Mouse (Mus musculus) limb, embryonic 12.5 days (tissue): Measurements from ENCODE around the gene Tram1l1. TPM values are rescaled to one million over a fixed set of nuclear protein-coding genes. Genes with fewer than 3 reads are reported as not detected.
"Not testable (repeated sequence)": the region's sequence is repeated elsewhere in the genome, so short reads cannot be mapped to it uniquely, and the experiment has no call there.

Source experiments
- ATAC-seq: fragments of 200-750 bp; cut with Nextera tagmentation; 2 replicates; pipeline ENCODE4 v1.8.0; 2017; ENCODE audit warnings: low read depth, moderate TSS enrichment; ENCODE audit not compliant: insufficient number of reproducible peaks, insufficient read depth, low FRiP score, low TSS enrichment
- H3K27ac ChIP-seq: fragments of 300-500 bp; sonication (generic); 2 replicates; pipeline ENCODE4 v1.5.1; 2016; ENCODE audit warnings: mild to moderate bottlenecking, moderate library complexity
- H3K27me3 ChIP-seq: fragments of 300-500 bp; sonication (generic); 2 replicates; pipeline ENCODE4 v1.6.1; 2016; ENCODE audit warnings: mild to moderate bottlenecking, moderate library complexity
- H3K36me3 ChIP-seq: fragments of 300-500 bp; sonication (generic); 2 replicates; pipeline ENCODE4 v1.6.1; 2016; ENCODE audit warnings: mild to moderate bottlenecking, moderate library complexity
- H3K4me1 ChIP-seq: fragments of 300-500 bp; sonication (generic); replicated peaks from 2 replicates; pipeline ENCODE4 v1.6.1; 2016
- H3K4me2 ChIP-seq: fragments of 300-500 bp; sonication (generic); 2 replicates; pipeline ENCODE4 v1.6.1; 2016; ENCODE audit warnings: mild to moderate bottlenecking, moderate library complexity
- H3K4me3 ChIP-seq: fragments of 300-500 bp; sonication (generic); replicated peaks from 2 replicates; pipeline ENCODE4 v1.5.1; 2016; ENCODE audit warnings: mild to moderate bottlenecking
- H3K9ac ChIP-seq: fragments of 300-500 bp; sonication (generic); replicated peaks from 2 replicates; pipeline ENCODE4 v1.6.1; 2016; ENCODE audit warnings: mild to moderate bottlenecking, moderate library complexity
- H3K9me3 ChIP-seq: fragments of 300-500 bp; sonication (generic); 2 replicates; pipeline ENCODE4 v1.6.1; 2016; ENCODE audit warnings: mild to moderate bottlenecking, moderate library complexity
- WGBS: fragments of 180-500 bp; shearing (Covaris S2); methylation state at CpG from one replicate; pipeline ENCODE4 v1.1.7; 2016; 5-methylcytosine and 5-hydroxymethylcytosine counted together
- polyA plus RNA-seq: library from polyadenylated mRNA; unstranded; fragments of >200 nt; fragmentation: Nextera tagmentation; extraction: Ambion mirVana; gene quantifications from 2 replicates; pipeline ENCODE4 v1.2.1, GENCODE M21; 2016

The Tram1l1 gene
- polyA plus RNA-seq, result 12.7 and 13.6 TPM in 2 replicates

GRCm38 (mm10) chr3:124320821-124321576 is at the start of gene Tram1l1:
Tram1l1 (plus strand) TSS chr3:124320855.
- H3K4me3 ChIP-seq, result peak within 1 kb of the TSS; percentile 64
- 4% methylated on average over 53 of the region's 53 CpGs for WGBS
- H3K27ac ChIP-seq, result no peak within 1 kb of the TSS
- peak within 1 kb of the TSS; percentile 69 for H3K4me2 ChIP-seq
- peak; percentile 96 for ATAC-seq
- H3K9ac ChIP-seq, result peak within 1 kb of the TSS; percentile 70
- H3K36me3 ChIP-seq, result 0 out of 2 replicates have a peak, but pooled peaks cover 3% of the 10 kb centered on the region
- no peaks in the 10 kb centered on the region for H3K9me3 ChIP-seq
- peaks cover 10% of the 10 kb centered on the region for H3K4me1 ChIP-seq
- H3K27me3 ChIP-seq, result no peaks in the 10 kb centered on the region

- no peak overlapping the region for H3K4me2 ChIP-seq
- no peak overlapping the region for H3K4me3 ChIP-seq
- no peaks in the 10 kb centered on the region for H3K9me3 ChIP-seq
- no peak overlapping the region for H3K9ac ChIP-seq
- no peaks in the 10 kb centered on the region for H3K36me3 ChIP-seq
- H3K27me3 ChIP-seq, result no peaks in the 10 kb centered on the region
- ATAC-seq, result no peak
- 48% methylated on average over 4 of the region's 4 CpGs for WGBS
- H3K27ac ChIP-seq, result no peak overlapping the region
- H3K4me1 ChIP-seq, result no peaks in the 10 kb centered on the region
Measured at GRCm38 (mm10) chr3:124271229-124271628, 49.4 kb upstream of the Tram1l1 start.

- 45% methylated on average over 3 of the region's 3 CpGs for WGBS
- H3K9me3 ChIP-seq, result no peaks in the 10 kb centered on the region
- H3K4me1 ChIP-seq, result no peaks in the 10 kb centered on the region
- H3K4me3 ChIP-seq, result no peak overlapping the region
- no peak for ATAC-seq
- H3K4me2 ChIP-seq, result no peak overlapping the region
- no peak overlapping the region for H3K27ac ChIP-seq
- H3K27me3 ChIP-seq, result no peaks in the 10 kb centered on the region
- H3K9ac ChIP-seq, result no peak overlapping the region
- no peaks in the 10 kb centered on the region for H3K36me3 ChIP-seq
Measured at GRCm38 (mm10) chr3:124271668-124272067, 49.0 kb upstream of the Tram1l1 start.

GRCm38 (mm10) chr3:124272465-124273089 is 48.1 kb upstream of the Tram1l1 start:
- Histone ChIP-seq H3K9ac (no peak overlapping the region), H3K4me2 (no peak overlapping the region), H3K9me3 (no peaks in the 10 kb centered on the region), H3K36me3 (no peaks in the 10 kb centered on the region), H3K27ac (no peak overlapping the region), H3K4me3 (no peak overlapping the region), H3K4me1 (no peaks in the 10 kb centered on the region), H3K27me3 (no peaks in the 10 kb centered on the region)
- ATAC-seq, result no peak
- 44% methylated on average over 2 of the region's 2 CpGs for WGBS

- not testable (repeated sequence) for H3K9ac ChIP-seq, H3K36me3 ChIP-seq, H3K4me1 ChIP-seq, H3K27ac ChIP-seq, H3K4me3 ChIP-seq, H3K27me3 ChIP-seq, H3K9me3 ChIP-seq, ATAC-seq
- 0 out of 2 replicates have a peak overlapping the region, but pooled peaks have one; percentile 21 for H3K4me2 ChIP-seq
- 16% methylated on average over 13 of the region's 13 CpGs for WGBS
Measured at GRCm38 (mm10) chr3:124274928-124275609, 45.6 kb upstream of the Tram1l1 start.

- not testable (repeated sequence) for ATAC-seq, H3K4me1 ChIP-seq, H3K4me2 ChIP-seq, H3K9ac ChIP-seq, H3K9me3 ChIP-seq, H3K4me3 ChIP-seq, H3K27ac ChIP-seq, H3K27me3 ChIP-seq, H3K36me3 ChIP-seq
- 47% methylated on average over 7 of the region's 7 CpGs for WGBS
Measured at GRCm38 (mm10) chr3:124288936-124289335, 31.7 kb upstream of the Tram1l1 start.

GRCm38 (mm10) chr3:124319254-124319653 is 1.4 kb upstream of the Tram1l1 start:
- Histone ChIP-seq H3K4me2 (no peak overlapping the region), H3K4me1 (peaks cover 10% of the 10 kb centered on the region), H3K9ac (no peak overlapping the region), H3K9me3 (no peaks in the 10 kb centered on the region), H3K27me3 (no peaks in the 10 kb centered on the region), H3K4me3 (no peak overlapping the region), H3K27ac (no peak overlapping the region), H3K36me3 (0 out of 2 replicates have a peak, but pooled peaks cover 2% of the 10 kb centered on the region)
- WGBS, result 73% methylated on average over 4 of the region's 4 CpGs
- no peak for ATAC-seq

- Histone ChIP-seq H3K9ac (peak overlapping the region; percentile 70), H3K4me2 (peak overlapping the region; percentile 69), H3K27ac (no peak overlapping the region), H3K4me3 (peak overlapping the region; percentile 64), H3K27me3 (no peaks in the 10 kb centered on the region), H3K9me3 (no peaks in the 10 kb centered on the region), H3K4me1 (peaks cover 10% of the 10 kb centered on the region), H3K36me3 (0 out of 2 replicates have a peak, but pooled peaks cover 3% of the 10 kb centered on the region)
- WGBS, result 15% methylated on average over 2 of the region's 2 CpGs
- no peak for ATAC-seq
Measured at GRCm38 (mm10) chr3:124320398-124320797, 257 bp upstream of the Tram1l1 start.

- Histone ChIP-seq H3K4me1 (no peaks in the 10 kb centered on the region), H3K36me3 (no peaks in the 10 kb centered on the region), H3K9ac (no peak overlapping the region), H3K4me2 (no peak overlapping the region), H3K4me3 (no peak overlapping the region), H3K27me3 (no peaks in the 10 kb centered on the region), H3K27ac (no peak overlapping the region), H3K9me3 (no peaks in the 10 kb centered on the region)
- no peak for ATAC-seq
Measured at GRCm38 (mm10) chr3:124346445-124346844, 25.8 kb downstream of the Tram1l1 start.

GRCm38 (mm10) chr3:124357533-124357932 is 36.9 kb downstream of the Tram1l1 start:
- Histone ChIP-seq H3K4me1 (no peaks in the 10 kb centered on the region), H3K9me3 (no peaks in the 10 kb centered on the region), H3K36me3 (no peaks in the 10 kb centered on the region), H3K27ac (no peak overlapping the region), H3K4me3 (no peak overlapping the region), H3K9ac (no peak overlapping the region), H3K27me3 (no peaks in the 10 kb centered on the region), H3K4me2 (no peak overlapping the region)
- ATAC-seq, result no peak
- WGBS, result 81% methylated on average over 3 of the region's 3 CpGs

- Histone ChIP-seq H3K36me3 (no peaks in the 10 kb centered on the region), H3K4me2 (no peak overlapping the region), H3K4me1 (no peaks in the 10 kb centered on the region), H3K9me3 (no peaks in the 10 kb centered on the region), H3K27ac (no peak overlapping the region), H3K27me3 (no peaks in the 10 kb centered on the region), H3K4me3 (no peak overlapping the region), H3K9ac (no peak overlapping the region)
- ATAC-seq, result no peak
- 90% methylated on average over 2 of the region's 2 CpGs for WGBS
Measured at GRCm38 (mm10) chr3:124372031-124372430, 51.4 kb downstream of the Tram1l1 start.
